9 mouse cellular contexts compared by ENCODE assay signal in the genomic region with DNA sequence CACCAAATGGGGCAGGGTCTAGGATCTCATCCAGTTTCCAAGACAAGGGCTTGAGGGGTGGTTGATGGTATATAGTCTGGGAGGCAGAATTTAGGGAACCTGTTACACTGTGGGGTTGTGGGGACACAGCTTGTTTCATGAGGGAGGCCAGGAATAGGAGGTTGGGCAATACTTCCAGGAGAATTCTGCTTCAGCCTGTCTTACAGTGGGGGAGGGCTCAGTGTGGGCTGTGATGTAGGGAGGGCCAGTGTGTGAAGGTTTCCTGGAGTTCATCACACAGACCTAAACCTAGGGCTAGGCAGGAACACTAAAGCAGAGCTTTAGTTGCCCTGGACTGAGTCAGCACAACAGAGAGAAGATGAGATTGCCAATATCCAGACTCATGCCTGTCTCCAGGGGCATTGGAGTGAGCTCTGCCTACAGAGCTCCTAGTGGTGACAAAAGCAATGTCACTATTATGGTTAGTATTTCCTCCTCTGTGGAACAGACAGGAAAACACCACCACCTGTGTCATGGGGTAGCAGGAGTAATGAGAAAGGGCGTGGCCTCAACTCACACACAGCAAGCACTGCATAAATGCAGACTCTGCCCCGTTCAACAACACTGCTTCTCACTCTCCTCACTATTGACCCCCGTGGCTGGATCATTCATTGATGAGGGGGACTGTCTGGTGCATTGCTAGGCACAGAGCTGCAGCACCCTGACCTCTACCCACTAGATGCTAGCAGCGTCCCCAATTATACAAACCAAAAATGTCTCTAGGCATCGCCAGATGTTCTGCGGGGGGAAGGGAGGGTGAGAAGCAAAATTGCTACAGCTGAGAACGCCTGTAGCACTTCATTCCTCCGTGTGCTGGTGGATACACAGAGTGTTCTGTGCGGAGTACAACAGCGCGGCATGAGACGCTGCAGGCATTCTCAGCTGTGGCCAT.
A peak's percentile ranks its signal among the peaks of the same experiment; 100 is the strongest.
DNase-seq lines count a peak whose midpoint lies in the region; ATAC-seq lines count a peak whose summit lies in the region.
"Had no signal": no experiment of that assay in that cellular context is flagged by ENCODE, and none has a peak within 500 bp of the region (broad histone marks: within the 10 kb centered on the region; RNA-seq: fewer than 3 reads in every experiment).

No protein-coding gene starts in this region.

- H3K4me2 ChIP-seq in forebrain, embryonic 12.5 days, result no peak overlapping the region
- H3K4me2 ChIP-seq in midbrain, embryonic 15.5 days, result no peak overlapping the region
- H3K4me2 ChIP-seq in neural tube, embryonic 15.5 days, result no peak overlapping the region
- H3K4me2 ChIP-seq in heart, embryonic 12.5 days, result no peak overlapping the region

- peaks cover 10% of the 10 kb centered on the region for H3K9me3 ChIP-seq in forebrain, embryonic 12.5 days
- peaks cover 6% of the 10 kb centered on the region for H3K9me3 ChIP-seq in forebrain, embryonic 10.5 days
- peaks cover 5% of the 10 kb centered on the region; the same call in 1 of the 2 replicates for H3K9me3 ChIP-seq in midbrain, embryonic 15.5 days
- H3K9me3 ChIP-seq in neural tube, embryonic 15.5 days (replicated peaks), result peaks cover 9% of the 10 kb centered on the region; the same call in 1 of the 2 replicates
- H3K9me3 ChIP-seq in heart, embryonic 12.5 days (replicated peaks), result peaks cover 3% of the 10 kb centered on the region; the same call in 1 of the 2 replicates

- H3K4me3 ChIP-seq in forebrain, embryonic 12.5 days (replicated peaks), result no peak overlapping the region
- H3K4me3 ChIP-seq in forebrain, embryonic 10.5 days, result no peak overlapping the region
- no peak overlapping the region for H3K4me3 ChIP-seq in midbrain, embryonic 15.5 days
- H3K4me3 ChIP-seq in neural tube, embryonic 15.5 days (replicated peaks), result no peak overlapping the region
- H3K4me3 ChIP-seq in heart, embryonic 12.5 days, result no peak overlapping the region

- 0 out of 2 replicates have a peak, but pooled peaks have one; percentile 39 for ATAC-seq in forebrain, embryonic 12.5 days (ENCODE audit: low FRiP score)
- peak; percentile 32; the same call in 1 of the 2 replicates for ATAC-seq in midbrain, embryonic 15.5 days (replicated peaks)
- no peak; the same call in 1 of the 2 replicates for ATAC-seq in neural tube, embryonic 15.5 days (ENCODE audit: low FRiP score)
- ATAC-seq in heart, embryonic 12.5 days (ENCODE audit: insufficient number of reproducible peaks, low FRiP score), result no peak

- H3K27me3 ChIP-seq in forebrain, embryonic 12.5 days, result no peaks in the 10 kb centered on the region
- H3K27me3 ChIP-seq in forebrain, embryonic 10.5 days (ENCODE audit: poor library complexity, severe bottlenecking), result no peaks in the 10 kb centered on the region
- no peaks in the 10 kb centered on the region for H3K27me3 ChIP-seq in midbrain, embryonic 15.5 days (replicated peaks)
- no peaks in the 10 kb centered on the region for H3K27me3 ChIP-seq in neural tube, embryonic 15.5 days (replicated peaks)
- H3K27me3 ChIP-seq in heart, embryonic 12.5 days (replicated peaks), result no peaks in the 10 kb centered on the region

- DNase-seq in forebrain, embryonic 10.5 days (ENCODE audit: extremely low spot score, low spot score), result no peak
- peak; percentile 3 for DNase-seq in right cerebral cortex, postnatal 14 days
- no peak for DNase-seq in right cerebral cortex, postnatal 10 days (ENCODE audit: low spot score in 2 of 2)
- no peak for DNase-seq in layer of hippocampus, adult 18-20 months (ENCODE audit: low spot score in 2 of 2)
- DNase-seq: B cell, adult 2 months had no signal

- 0 out of 2 replicates have a peak, but pooled peaks cover 5% of the 10 kb centered on the region for H3K4me1 ChIP-seq in forebrain, embryonic 12.5 days
- H3K4me1 ChIP-seq in forebrain, embryonic 10.5 days, result no peaks in the 10 kb centered on the region
- H3K4me1 ChIP-seq in midbrain, embryonic 15.5 days, result no peaks in the 10 kb centered on the region
- peaks cover 9% of the 10 kb centered on the region for H3K4me1 ChIP-seq in neural tube, embryonic 15.5 days
- H3K4me1 ChIP-seq in heart, embryonic 12.5 days (replicated peaks), result peaks cover 23% of the 10 kb centered on the region

- no peak overlapping the region for H3K27ac ChIP-seq in forebrain, embryonic 12.5 days
- no peak overlapping the region for H3K27ac ChIP-seq in forebrain, embryonic 10.5 days
- no peak overlapping the region for H3K27ac ChIP-seq in midbrain, embryonic 15.5 days
- no peak overlapping the region for H3K27ac ChIP-seq in neural tube, embryonic 15.5 days (replicated peaks)
- no peak overlapping the region for H3K27ac ChIP-seq in heart, embryonic 12.5 days (ENCODE audit: poor library complexity, severe bottlenecking)

- H3K9ac ChIP-seq in forebrain, embryonic 12.5 days, result no peak overlapping the region
- no peak overlapping the region for H3K9ac ChIP-seq in midbrain, embryonic 15.5 days
- no peak overlapping the region for H3K9ac ChIP-seq in neural tube, embryonic 15.5 days (replicated peaks)
- no peak overlapping the region for H3K9ac ChIP-seq in heart, embryonic 12.5 days

- 76% methylated on average over 12 of the region's 12 CpGs for WGBS in forebrain, embryonic 12.5 days
- 85% methylated on average over 12 of the region's 12 CpGs for WGBS in forebrain, embryonic 10.5 days
- WGBS in midbrain, embryonic 15.5 days, result 79% methylated on average over 12 of the region's 12 CpGs
- 70% methylated on average over 12 of the region's 12 CpGs for WGBS in neural tube, embryonic 15.5 days
- whole genome bisulfite sequencing in heart, embryonic 12.5 days, result 72% methylated on average over 12 of the region's 12 CpGs

- no peaks in the 10 kb centered on the region for H3K36me3 ChIP-seq in forebrain, embryonic 12.5 days (replicated peaks)
- H3K36me3 ChIP-seq in forebrain, embryonic 10.5 days (replicated peaks), result no peaks in the 10 kb centered on the region
- no peaks in the 10 kb centered on the region for H3K36me3 ChIP-seq in midbrain, embryonic 15.5 days (replicated peaks)
- no peaks in the 10 kb centered on the region for H3K36me3 ChIP-seq in neural tube, embryonic 15.5 days
- H3K36me3 ChIP-seq in heart, embryonic 12.5 days, result no peaks in the 10 kb centered on the region

Comparison
In these comparisons a context has a peak if more than half of its experiments do, and no peak if none do; other contexts are left out.
1. ATAC-seq: peak in forebrain, embryonic 12.5 days (single experiment) and midbrain, embryonic 15.5 days (single experiment); none in neural tube, embryonic 15.5 days (single experiment) and heart, embryonic 12.5 days (single experiment).